Mouse (Mus musculus) activated CD4-positive, CD25-positive, alpha-beta regulatory T cell, adult 4 months (primary cell): ENCODE data around the gene 1810043G02Rik. TPM values are rescaled to one million over a fixed set of nuclear protein-coding genes. Genes with fewer than 3 reads are reported as not detected.
"Not testable (repeated sequence)": the region's sequence is repeated elsewhere in the genome, so short reads cannot be mapped to it uniquely, and the experiment has no call there.

ENCODE experiments used
- ATAC-seq: one replicate; pipeline ENCODE4 v1.8.0; 2017
- polyA plus RNA-seq, 2 experiments: library from polyadenylated mRNA; unstranded; fragments of 100-300 nt; shearing (Covaris generic); gene quantifications; one replicate each; pipeline ENCODE4 v1.2.1; 2017

The 1810043G02Rik gene
- polyA plus RNA-seq, 2 experiments from 2014 or later, result 7.1 to 11.1 TPM

DNA sequence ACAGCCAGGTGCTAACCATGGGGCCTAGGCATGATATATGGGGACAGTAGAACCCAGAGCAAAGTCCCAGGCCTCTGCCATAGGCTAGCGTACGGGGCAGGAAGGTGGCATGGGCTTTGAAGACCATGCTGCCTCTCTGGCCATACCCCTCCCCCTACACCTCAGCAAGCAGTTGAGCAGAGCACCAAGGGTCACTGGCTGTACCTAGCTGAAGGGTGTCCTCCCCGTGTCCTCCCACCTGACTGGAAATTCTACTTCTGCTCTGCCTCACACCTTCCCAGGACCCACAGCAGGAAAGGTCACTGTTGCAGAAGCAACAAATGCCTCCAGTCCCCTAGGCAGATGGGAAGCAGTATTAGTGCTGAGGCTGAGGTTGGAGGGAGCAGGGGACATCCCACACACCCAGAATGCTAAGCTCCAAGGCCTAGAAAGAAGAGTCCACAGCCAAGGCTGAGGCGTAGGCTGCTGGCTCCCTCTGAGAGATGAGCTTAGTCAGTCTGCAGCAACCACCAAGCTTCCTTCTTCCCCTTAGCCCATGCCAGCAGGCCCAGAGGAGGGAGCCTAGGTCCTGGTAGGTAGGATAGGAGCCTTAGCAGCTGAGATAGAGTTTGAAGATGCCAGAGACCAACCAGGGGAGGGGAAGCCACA, 27.6 kb downstream of the 1810043G02Rik start:
- ATAC-seq, result no peak

DNA sequence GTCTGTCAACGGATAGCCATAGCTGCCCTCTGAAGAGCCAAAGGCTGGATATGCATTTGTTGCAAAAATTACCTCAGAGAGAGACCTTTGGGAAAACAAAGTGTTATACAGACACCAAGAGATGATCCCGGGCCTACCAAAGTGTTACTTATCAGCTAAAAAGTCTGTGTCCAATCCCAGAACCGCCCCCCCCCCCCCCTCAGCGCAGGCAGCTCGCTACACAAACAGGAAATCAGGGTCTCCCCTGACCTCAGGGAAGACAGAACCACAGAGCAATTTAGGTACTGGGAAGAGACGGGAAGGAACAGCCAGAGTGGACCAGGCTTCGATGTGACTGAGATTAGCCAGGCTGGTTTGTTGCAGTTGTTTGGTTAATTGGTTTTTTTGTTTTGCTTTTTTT, 28.9 kb downstream of the 1810043G02Rik start:
- ATAC-seq, result no peak

DNA sequence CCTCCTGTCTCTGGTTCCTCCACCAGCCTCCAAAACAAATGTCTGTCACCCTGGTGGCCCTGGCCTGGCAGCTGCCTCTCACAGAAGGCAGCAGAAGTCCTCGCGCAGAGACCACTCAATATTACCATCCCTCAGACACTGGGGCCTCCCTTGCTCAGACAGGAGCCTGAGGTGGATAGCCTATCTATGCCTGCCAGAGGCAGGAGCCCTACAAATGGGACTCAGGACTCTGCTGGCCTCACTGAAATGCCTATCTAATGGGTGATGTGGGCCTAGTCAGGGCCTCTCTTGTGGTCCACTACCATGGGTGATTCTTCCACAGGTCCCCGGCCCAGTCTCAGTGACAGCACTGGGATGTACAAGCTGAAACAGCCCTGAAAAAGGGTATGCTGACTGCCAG, 29.8 kb downstream of the 1810043G02Rik start:
- ATAC-seq, result no peak

DNA sequence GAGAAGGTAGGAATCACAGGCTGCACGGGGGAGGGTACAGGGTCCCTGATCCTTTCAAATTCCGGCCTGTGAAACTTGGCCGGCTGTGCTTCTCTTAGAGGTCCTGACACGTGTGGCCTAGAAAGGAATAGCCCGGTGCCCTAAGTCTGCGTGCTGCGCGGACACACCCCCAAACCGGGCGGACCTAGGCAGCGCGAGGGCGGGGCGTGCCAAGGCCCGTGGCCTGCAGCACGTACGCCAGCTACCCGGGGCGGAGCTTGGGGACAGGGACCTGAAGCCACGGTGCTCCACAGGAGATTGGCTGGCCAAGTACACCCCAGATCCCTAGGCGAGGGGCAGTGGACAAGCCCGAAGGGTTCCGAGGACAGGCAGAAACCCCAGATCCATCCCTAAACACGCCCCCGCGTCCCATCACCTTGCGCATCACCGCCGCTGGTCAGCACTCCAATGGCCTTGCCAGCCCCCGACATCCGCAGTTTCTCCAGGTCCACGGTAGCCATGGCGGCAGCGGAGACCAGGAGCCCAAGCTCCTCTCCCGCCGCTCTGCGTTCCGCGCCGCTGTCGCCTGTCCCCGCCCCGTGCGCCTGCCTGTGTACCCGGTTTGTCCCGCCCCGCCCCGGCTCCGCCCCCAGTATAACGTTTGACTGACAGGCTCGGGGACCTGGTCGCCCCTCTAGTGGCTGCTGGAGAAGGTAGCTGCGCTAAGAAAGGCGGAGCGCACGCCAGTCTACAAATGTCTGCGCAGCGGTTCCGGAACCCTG, 31.0 kb downstream of the 1810043G02Rik start:
- peak; percentile 87 for ATAC-seq

DNA sequence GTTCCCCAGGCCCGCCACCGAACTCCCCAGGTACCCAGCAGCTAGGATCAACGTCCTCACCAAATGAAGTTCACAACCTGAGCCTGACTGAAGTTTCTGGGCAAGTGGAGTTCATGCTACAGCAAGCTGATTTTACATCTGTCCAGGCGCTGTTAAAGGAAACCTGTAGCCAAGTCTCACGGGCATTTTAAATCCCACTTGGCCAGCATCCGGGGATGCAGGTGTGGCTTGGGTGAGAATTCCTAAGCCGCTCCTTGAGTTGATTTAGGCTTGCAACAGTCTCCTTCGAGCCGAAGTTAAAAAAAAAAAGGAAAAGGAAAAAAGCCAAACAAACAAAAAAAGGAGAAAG, 31.6 kb downstream of the 1810043G02Rik start, which contains the start of gene Pfkl:
TSS of gene Pfkl (minus strand) at position 139 of the 349 bp plus-strand sequence.
- peak; percentile 9 for ATAC-seq

DNA sequence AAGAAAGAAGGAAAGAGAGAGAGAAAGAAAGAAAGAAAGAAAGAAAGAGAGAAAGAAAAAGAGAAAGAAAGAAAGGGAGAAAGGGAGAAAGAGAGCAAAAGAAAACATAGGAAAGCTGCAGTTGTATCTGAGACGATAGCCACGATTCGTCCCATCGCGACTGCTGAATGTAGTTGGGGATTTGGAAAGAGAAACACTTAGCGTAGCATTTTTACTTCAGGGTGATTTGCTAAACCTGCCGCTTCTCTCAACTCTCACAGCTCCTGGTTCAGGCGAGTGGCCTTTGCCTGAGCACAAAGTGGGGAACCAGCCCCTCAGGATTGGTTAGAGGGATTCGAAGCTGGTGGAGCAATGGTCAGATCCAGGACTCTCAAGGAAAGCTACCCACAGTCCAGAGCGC, 32.0 kb downstream of the 1810043G02Rik start:
- no peak for ATAC-seq

DNA sequence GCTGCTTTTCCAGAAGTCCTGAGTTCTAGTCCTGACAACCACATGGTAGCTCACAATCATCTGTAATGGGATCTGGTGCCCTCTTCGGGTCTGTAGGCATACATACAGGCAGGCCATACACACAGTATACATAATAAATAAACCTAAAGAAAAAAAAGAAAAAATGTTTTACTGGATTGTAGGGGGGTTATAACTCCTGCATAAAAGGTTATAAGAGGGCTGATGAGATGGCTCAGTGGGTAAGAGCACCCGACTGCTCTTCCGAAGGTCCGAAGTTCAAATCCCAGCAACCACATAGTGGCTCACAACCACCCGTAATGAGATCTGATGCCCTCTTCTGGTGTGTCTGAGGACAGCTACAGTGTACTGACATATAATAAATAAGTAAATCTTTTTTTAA, 32.8 kb downstream of the 1810043G02Rik start:
- not testable (repeated sequence) for ATAC-seq

DNA sequence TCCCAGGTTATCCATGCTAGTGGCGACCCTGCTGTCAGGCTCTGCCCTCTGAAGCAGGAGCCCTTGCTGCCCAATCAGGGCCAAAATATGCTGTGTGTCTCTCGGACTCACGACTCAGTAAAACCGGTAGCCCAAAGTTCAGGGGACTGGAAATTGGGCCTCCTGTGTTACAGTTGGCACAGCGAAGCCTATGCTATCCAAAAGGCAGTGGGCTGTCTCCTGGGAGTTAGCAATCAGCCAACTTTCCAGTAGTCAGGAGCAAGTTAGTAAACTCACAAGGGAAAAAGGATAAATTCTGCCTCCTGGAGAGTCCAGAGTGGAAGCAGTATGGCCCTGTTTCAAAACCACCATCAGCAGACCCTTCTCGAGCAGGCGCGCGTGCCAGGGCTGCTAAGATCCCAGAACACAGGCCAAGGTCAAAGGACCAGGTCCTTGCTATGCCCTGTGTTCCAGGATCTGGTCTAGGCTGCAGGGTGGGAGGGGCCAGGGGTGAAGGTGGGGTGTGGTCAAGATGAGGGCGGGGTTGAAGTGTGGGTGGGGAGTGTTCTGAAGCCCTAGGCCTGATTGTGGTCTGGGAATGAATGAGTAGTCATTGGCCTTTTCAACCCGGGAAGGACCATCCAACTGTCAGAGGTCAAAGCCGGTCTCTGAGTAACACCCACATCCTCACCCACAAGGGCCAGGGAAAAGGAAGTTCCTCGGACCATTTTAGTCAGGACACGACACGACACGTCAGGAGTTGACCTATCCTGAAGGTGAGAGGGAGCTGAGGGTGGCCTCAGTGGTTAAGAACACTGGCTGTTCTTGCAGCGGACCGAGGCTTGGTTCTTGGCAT, 34.6 kb downstream of the 1810043G02Rik start:
- no peak for ATAC-seq

DNA sequence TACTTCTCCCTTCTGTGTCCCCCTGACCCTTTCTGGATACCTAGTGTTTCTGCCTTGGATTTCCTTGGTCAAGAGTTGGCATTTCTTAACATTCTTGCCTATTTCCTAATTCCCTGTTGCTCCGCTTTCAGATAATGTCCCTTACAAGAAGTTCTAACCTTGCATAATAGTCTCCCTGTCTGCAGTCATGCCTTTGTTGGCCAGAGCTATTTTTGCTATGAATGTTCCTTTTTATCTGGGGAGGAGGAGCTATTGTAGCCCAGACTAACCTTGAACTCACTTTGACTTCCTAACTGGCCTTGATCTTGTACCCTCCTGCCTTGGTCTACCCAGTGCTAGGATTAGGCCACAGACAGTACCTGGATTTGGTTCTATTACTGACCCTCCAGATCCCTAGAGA, 37.2 kb downstream of the 1810043G02Rik start:
- no peak for ATAC-seq

DNA sequence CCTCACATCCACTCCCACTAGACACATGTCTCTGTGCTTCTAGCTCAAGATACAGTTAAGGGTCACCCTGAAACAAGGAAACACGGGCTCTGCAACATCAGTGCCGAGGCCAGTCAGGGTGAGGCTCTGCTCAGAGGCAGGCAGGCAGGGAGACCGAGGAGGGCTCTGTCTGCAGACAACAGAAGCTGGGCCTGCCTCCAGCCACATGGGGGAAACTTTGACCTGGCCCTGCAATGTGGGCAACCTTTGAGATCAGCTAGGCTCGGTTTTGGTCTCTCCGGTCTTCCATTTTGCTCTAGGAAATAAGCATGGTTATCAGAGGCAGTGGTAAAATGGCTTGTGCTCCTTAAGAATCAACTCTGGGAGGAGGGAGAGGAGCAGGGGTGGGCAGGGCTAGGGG, 38.0 kb downstream of the 1810043G02Rik start:
- no peak for ATAC-seq

DNA sequence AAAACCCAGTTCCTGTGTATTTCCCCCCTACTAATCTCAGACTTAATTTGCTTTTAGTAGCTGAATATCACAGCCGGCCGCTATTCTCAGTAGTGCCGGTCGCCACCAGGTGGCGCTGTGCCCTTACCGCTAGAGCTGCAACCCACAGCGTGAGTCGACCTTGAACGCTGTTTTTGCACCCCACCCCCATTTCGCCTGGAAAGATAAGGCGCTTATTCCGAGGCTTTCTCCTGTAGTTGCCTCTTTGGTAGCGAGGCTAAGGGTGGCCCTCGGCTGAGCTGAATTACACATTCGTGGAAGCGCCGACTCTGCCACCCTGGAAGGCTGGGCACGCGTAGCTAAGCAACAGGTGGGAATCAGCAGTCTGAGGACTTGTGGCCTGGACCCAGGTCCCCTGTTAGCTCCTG, 40.5 kb downstream of the 1810043G02Rik start:
- peak; percentile 90 for ATAC-seq

DNA sequence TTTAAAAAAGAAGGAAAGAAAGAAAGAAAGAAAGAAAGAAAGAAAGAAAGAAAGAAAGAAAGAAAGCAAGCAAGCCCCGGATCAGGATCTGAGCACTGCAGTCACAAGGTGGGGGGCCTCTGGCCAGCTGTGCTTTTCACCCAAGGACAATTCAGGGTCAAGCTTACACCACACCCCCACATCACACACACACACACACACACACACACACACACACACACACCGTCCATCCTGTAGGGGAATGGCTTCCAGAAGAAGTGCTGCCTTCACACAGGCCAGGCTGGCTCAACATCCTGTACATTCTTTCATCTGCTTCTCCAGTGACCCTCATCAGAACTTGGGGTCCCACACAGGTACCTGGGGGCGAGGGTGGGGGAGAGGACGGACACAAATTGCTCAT, 41.0 kb downstream of the 1810043G02Rik start:
- no peak for ATAC-seq

DNA sequence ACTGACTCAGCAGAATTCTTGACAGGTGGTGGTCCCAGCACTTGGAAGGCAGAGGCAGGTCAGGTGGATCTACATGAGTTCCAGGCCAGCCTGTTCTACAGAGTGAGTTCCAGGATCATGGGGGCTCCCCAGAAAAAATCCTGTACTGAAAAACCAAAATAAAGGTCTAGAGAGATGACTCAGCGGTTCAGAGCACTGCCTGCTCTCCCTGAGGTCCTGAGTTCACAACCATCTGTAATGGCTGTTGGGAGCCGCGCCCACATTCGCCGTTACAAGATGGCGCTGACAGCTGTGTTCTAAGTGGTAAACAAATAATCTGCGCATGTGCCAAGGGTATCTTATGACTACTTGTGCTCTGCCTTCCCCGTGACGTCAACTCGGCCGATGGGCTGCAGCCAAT, 41.7 kb downstream of the 1810043G02Rik start:
- ATAC-seq, result not testable (repeated sequence)

DNA sequence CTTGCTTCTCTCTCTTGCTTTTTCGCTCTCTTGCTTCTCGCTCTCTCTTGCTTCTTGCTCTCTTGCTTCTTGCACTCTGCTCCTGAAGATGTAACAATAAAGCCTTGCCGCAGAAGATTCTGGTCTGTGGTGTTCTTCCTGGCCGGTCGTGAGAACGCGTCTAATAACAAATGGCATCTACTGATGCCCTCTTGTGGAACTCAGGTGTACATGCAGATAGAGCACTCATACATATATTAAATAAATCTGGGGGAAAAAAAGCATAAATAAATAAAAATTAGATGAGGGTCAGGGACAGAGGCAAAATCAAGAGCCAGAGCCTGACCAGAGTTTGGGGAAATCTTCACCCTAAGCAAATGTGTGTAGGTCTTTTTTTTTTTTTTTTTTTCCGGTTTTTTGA, 47.1 kb downstream of the 1810043G02Rik start:
- not testable (repeated sequence) for ATAC-seq

DNA sequence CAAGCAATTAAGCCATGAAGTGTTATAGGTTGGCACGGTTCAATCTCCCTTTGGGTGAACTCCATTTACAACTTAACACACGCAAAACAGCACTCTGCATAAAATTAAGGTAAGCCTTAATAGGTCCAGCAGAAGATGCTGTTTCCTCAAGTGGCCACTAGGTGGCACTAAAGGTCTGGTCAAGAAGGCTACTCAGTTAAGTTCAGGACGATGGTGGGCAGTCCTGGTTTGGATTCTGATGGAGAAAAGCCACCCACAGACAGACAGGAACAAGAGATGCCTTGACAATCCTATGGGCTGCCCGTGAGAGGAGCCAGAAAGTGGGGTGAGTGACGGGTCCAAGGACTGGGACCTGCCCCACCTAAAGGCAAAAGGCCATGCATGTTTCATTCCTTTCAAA, 49.8 kb downstream of the 1810043G02Rik start:
- ATAC-seq, result peak; percentile 73

DNA sequence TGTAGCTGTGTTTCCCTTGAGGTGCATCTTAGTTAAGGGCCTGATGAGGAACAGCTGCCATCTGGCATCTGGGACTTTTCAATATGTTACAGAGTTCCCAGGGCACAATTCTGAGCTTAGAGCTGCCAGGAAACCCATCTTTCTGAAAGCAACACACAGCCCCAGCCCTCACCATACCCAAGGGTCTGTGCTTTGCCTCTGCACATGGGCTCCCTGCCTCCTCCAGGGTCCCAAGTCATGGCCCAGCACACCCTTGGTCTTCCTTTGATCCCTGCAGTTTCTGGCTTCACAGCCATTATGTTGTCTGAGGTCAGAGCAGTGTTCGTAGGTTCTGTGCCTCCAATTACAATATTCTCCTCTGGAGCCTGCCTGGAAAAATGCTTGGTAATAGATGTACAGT, 50.8 kb downstream of the 1810043G02Rik start:
- no peak for ATAC-seq

DNA sequence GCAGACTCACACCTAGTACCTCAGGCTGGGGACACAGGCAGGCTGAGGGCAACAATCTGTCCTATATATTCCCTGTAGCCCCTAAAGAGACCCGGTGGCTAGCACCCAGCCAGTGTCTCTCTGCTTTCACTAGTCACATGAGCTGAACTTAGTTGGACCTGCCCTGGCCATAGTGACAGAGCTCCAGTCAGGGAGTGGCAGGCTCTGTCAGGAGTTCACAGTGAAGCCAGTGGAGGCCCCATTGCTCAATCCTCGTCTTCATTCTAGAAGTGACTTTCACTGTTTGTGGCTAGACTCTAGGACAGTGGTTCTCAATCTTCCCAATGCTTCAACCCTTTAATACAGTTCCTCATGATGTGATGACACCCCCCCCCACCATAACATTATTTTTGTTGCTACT, 53.7 kb downstream of the 1810043G02Rik start:
- ATAC-seq, result no peak

Other genes with a start within 250 kb of the 1810043G02Rik start
- gene Gm18596, start 235.9 kb upstream of the 1810043G02Rik start, polyA plus RNA-seq, result not detected
- not detected for gene Gm9736, start 227.2 kb upstream of the 1810043G02Rik start, polyA plus RNA-seq
- not detected for gene Gm3233, start 218.8 kb upstream of the 1810043G02Rik start, polyA plus RNA-seq
- gene Gm3238, start 207.2 kb upstream of the 1810043G02Rik start, polyA plus RNA-seq, result not detected
- gene Gm7138, start 201.6 kb upstream of the 1810043G02Rik start, polyA plus RNA-seq, result not detected
- gene Gm3250, start 196.0 kb upstream of the 1810043G02Rik start, polyA plus RNA-seq, result not detected
- gene Gm7137, start 190.3 kb upstream of the 1810043G02Rik start, polyA plus RNA-seq, result not detected
- gene Gm9639, start 183.4 kb upstream of the 1810043G02Rik start, polyA plus RNA-seq, result not detected
- gene Gm19668, start 179.4 kb upstream of the 1810043G02Rik start, polyA plus RNA-seq, result not detected
- gene Gm9507, start 166.7 kb upstream of the 1810043G02Rik start, polyA plus RNA-seq, result not detected
- gene Gm2696, start 163.8 kb upstream of the 1810043G02Rik start, polyA plus RNA-seq, result not detected
- not detected for gene Krtap10-4, start 151.4 kb upstream of the 1810043G02Rik start, polyA plus RNA-seq
- not detected for gene Krtap10-10, start 142.6 kb upstream of the 1810043G02Rik start, polyA plus RNA-seq
- gene Gm36176, start 131.7 kb upstream of the 1810043G02Rik start, polyA plus RNA-seq, result not detected
- not detected for gene Gm10318, start 125.7 kb upstream of the 1810043G02Rik start, polyA plus RNA-seq
- gene Gm3285, start 116.5 kb upstream of the 1810043G02Rik start, polyA plus RNA-seq, result not detected
- gene Lrrc3, start 76.0 kb upstream of the 1810043G02Rik start, polyA plus RNA-seq, result not detected
- under 1 TPM; 0.38 TPM for gene Trpm2, start 8.0 kb upstream of the 1810043G02Rik start, polyA plus RNA-seq
- 10 to 100 TPM; 40.4 to 82.9 TPM for gene Pfkl, start 31.6 kb downstream of the 1810043G02Rik start, polyA plus RNA-seq
- gene Dnmt3l, start 63.4 kb downstream of the 1810043G02Rik start, polyA plus RNA-seq, result not detected
- gene Aire, start 65.1 kb downstream of the 1810043G02Rik start, polyA plus RNA-seq, result under 1 TPM in 1 of 2 experiments, not detected in 1; 0.44 TPM
- 1 to 10 TPM; 5.5 to 9.3 TPM for gene Icosl, start 90.8 kb downstream of the 1810043G02Rik start, polyA plus RNA-seq
- gene D10Jhu81e, start 191.3 kb downstream of the 1810043G02Rik start, polyA plus RNA-seq, result 10 to 100 TPM; 18.9 to 63.4 TPM
- 10 to 100 TPM; 10.6 to 10.7 TPM for gene Pwp2, start 206.6 kb downstream of the 1810043G02Rik start, polyA plus RNA-seq